Mouse (Mus musculus): ENCODE data around the gene Zbtb20.

Zbtb20 gene

DNA sequence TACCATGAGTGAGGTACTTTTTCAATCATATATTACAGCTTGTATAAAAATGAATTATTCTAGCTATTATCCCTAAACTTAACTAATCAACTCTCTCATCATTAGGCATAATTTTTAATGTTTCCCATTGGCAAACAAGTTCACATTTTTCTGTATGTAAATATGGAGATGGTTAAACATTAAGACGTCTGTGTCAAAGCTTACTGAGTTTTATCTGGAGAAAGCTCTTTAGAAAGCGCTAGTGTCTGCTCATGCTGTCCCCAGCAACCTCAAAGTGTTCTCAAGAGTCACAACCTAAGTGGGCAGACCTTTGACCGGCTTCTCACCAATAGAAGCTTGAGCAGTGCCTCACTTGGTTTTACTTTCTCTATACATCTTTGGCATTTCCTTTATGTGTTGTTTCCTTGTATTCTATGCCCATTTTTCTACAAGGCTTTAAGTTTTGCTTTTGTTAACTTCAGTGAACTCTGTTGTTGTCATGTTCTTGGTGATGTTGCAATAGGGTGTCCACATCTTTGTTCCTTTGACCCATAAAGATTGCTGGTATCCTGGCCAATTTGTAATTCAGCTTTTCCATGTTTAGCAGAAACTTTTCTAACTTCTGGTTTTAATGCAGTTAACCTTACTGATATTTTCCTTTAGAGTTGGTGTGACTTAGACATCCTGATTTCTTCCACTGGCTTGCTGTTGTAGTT, 522.1 kb downstream of the Zbtb20 start:
- DNase-seq (ENCODE audit: low spot score): peak; percentile 90

DNA sequence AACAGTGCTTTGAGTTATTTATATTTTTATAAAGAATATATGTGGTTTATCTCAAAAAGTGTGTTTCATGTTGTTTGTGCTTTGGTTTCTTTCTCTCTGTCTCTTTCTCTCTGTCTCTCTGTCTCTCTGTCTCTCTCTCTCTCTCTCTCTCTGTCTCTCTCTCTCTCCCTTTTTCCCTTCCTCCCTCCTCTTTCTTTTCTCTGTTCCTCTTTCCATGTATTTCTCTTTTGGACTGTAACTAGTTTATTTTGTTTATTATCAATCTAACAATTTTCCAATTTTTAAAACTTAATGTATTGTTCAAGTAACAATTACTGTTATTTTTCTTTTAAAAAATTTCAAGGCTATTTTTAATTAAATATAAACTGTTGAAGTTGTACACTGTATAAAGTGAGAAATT, 523.7 kb downstream of the Zbtb20 start:
- DNase-seq (ENCODE audit: low spot score): no peak

DNA sequence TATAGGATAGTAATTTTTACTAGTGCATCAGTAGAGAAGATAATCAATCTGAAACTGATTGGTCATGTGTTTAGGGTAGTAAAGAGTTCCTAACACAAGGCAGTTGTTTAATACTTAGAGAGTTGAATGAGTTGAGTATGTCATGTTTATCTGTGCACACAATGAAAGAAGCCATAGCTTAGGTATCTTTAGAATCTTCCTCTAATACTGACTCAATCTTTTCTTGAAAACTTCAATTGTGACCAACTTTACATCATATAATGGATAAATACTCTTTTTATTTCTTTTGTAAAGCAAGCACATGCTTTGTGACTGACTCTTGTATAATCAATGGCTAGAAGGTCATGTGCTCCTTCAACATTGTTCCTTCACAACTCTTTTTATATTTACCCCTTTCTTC, 524.4 kb downstream of the Zbtb20 start:
- no peak for DNase-seq (ENCODE audit: low spot score)

DNA sequence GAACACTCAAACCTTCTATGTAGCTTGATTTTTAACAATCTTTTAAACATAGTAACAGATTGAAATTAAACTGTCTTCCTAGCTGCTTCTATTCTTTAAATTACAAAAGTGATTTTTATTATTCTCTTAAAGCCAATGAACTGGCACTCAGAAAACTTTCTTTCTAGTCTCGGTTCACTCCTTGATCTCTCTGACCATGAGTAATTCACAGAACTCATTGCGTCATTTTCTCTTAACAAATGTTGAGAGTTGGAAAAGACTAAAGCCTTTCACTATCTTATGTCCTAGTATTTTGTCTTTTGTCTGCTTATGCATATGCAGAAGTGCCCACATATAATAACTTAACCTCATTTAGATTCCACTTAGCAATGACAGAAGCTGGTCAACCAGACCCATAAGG, 525.3 kb downstream of the Zbtb20 start:
- peak; percentile 58 for DNase-seq (ENCODE audit: low spot score)

DNA sequence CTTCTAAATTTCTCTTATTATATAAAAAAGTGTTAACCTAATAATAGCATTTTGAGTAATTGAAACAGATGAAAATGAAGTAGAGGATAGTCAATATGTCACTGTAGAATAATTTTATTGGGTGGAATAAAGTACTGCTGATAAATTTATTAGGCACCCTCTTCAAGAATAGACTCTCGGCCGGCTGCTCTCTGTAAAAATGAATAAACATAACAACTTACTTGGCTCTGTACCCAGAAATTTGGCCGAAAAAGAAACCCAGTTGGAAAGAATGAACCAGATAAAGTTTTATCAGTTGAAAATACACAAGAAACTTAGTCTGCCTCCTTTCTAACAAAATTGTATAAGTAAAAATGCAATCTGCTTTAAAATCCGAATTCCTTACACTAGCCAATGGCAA, 527.2 kb downstream of the Zbtb20 start:
- peak; percentile 65 for DNase-seq (ENCODE audit: low spot score)

DNA sequence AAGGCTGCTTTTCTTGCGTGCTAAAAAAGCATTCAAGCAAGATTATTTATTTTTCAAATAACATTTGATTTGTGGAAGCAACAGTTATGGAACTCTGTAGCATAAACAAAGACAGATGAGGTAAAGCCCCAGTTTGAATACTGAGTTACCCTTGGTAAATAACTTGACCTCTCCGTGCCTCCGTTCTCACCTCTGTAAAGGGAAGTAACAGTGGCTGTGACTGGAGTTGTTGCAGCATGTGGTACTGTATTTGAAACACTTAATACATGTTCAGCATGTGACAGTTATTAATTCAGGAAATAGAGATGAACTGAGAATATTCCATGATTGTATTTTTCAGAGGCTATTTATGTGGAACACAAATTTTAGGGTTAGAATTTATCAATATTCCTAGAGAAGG, 529.4 kb downstream of the Zbtb20 start:
- DNase-seq (ENCODE audit: low spot score): no peak

DNA sequence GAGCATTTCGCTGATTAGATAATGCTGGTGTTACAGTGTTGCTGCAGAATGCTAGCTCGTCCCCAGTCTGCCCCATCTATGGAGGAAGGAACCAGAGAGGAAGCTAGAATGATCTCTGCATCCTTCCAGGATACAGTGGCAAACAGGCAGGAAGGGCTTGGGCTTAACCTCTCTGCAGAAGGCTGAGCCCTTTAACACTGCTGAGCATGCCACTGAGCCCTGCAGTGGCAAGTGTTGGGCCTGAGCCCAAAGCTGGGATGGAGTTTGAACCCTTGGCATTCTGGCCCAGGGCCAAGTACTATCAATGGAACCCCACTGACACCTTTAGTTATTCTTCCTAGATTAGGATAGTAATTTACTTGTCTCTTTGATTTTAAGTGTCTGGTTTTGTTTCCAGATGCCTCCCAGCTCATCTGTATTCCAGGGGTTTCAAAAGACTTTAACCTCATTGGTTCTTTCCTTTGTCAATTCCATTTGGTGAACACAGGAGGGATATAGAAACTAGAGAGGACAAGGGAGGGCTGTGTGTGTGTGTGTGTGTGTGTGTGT, 532.0 kb downstream of the Zbtb20 start:
- DNase-seq (ENCODE audit: low spot score): no peak

DNA sequence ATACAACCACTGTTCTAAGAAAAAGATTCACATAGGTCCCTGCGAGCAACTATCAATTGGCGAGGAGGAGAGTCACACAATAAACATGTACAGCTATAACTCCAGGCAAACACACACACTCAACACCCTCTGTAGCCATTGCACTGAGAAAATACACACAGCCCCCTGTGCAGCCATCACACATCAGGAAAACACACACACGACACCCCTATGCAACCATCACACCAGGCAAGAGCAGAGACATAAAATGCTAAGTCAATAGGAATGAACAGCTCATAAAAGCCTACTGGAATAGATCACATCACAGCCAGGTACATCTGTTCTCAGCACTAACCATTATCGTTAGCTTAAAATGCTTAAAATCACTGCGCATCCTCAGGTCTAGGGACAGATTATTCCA, 532.9 kb downstream of the Zbtb20 start:
- DNase-seq (ENCODE audit: low spot score): no peak

DNA sequence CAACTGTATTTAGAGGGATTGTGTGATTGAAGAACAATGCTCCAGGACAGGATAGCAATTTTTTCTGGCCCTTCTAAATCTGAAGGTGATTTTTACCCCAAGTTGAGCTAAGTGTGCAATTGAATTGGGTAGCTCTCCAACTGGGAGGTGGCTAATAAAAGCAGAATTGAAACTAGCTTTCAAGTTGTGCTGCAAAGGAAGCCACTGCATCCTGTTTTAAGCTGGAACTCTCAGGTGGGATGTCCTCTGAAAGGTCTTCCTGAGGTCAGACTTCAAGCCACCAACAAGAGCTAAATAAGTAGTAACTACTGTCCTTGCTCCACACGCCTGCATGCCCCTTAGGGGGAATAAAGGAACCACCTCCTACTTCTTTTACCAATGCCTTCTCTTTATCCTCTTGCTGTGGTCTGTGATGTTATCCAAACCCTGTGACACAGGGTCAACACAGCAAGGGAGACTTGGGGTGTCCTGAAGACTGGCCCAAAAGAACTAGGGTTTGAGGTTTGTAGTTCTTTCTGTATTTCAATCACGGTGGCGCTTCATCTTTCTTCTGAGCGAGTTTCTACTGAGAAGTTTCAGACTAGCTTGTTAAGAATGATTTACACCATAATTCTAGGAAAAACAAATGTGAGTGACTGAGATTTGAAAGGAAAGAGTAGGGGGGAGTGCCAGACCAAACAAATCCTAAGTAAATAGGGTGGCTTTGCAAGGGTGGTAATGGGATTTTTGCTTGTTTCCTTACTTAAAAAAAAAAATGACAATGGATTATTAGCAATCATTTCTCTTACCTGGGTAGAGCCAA, 533.6 kb downstream of the Zbtb20 start:
- DNase-seq (ENCODE audit: low spot score): no peak

DNA sequence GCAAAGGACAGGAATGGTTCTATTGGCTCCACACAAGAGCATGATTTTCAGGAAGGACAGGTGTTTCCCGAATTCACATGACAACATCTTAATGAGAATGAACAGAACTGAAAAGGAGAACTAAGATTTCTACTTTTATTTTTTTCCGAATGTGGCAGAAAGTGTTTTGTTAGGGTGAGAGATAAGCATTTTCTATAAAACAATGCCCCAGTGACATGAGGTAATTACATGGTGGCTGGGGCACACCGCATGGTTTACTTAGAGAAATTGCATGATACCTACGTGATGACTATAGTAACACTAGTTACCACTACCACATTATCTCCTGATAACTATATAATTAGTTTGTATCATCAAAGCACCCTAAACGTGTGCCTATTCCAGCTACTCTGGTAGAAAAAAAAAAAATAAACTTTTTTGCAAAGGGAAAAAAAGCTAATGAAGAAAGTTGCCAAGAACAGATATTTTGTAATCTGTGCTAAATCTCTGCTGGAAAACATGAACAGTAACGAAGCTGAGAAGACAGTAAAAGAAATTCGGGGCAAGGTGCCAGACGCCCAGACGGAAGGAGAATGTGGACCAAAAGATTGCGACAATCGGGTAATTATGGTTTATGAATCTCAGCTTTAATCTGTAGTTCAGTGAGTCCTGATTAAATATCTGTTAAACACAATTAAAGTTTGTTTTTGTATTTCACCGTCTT, 534.4 kb downstream of the Zbtb20 start:
- DNase-seq (ENCODE audit: low spot score): peak; percentile 85

DNA sequence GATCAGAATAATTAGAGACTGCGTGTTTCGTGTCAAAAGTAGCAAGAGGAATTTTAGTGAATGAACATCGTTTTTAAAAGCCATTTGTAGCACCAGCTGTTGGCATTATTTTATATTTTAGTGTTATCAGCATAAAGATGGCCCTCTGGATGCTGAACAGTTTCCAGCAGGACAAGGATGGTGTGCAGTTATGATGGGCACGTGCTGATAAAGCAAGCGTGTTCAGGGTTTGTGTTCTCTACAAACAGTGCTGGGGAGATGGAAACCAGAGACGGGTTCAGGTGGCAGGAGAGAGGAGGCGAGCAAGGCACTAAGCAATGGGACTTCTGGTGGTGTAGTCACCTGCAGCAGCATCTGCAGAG, 534.9 kb downstream of the Zbtb20 start:
- DNase-seq (ENCODE audit: low spot score): no peak

DNA sequence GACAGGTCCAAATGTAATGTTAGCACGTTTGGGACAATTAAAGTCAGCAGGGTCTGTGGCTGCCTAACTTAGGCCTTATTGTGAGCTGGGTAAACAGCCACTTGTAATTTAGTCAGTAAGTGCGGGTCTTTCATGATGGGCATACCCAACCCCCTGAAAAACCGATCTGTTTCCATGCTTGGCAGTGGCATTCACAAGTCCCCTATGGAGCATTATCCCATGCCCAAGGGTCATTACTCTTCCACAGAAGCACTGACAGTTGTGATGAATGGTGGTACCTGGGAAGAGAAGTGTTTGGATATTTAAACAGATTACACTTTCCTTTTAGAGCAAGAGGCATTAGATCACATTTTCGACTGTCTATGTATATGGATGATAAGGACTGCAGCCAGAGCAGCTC, 540.2 kb downstream of the Zbtb20 start:
- no peak for DNase-seq (ENCODE audit: low spot score)

DNA sequence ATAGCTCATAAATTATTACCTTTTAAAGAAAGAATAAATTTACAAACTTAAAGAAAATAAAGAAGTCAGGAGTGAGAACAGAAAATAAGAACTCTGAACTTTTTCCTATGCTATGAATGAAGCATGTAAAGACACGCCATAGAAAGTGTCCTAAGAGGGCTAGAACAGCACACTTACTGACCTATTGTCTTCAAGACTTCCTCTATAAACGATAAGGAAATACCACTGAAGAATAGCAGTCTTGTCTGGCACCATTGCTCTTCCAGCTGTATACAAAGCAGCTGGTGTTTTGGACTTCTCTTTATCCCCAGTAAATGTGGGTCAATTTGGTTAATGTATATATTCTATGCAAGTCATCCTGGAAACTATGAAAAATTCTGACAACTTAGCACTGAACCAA, 544.2 kb downstream of the Zbtb20 start:
- no peak for DNase-seq (ENCODE audit: low spot score)

DNA sequence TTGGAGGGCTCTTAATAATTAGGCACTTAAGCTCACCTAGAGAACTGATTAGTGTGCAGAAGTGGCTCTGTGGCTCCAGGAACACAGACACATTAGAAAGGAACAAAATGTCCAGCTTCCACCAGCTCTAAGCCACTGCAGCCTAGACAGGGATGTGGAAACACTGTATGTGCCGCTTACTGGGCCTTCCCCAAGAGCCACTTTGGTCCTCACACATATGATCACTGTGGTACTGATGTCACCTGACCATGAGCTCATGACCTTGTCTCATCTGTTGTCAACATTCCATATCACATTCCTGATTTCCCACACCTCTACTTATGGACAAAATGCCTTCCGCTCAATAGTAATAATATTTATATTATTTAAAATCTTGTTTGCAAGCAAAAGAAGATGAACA, 553.3 kb downstream of the Zbtb20 start:
- DNase-seq (ENCODE audit: low spot score): no peak

DNA sequence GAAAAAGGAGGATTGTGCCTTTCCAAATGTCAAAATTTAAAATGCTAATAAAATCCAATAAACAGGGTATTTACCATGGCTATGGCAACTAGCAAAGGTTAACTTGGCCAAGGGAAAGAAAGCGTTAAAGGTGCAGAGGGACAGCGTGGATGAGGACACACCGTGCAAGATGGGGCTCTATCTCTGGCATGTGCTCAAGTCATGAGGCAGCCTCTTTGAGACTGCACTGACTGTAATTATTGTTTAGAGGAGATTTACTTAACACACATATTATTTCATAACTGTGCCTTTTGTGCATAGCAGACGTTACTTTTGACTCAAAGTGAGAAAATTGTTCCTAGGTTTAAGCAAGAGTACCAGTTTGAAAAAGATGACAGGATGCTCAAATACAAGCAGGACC, 554.3 kb downstream of the Zbtb20 start:
- DNase-seq (ENCODE audit: low spot score): peak; percentile 32

DNA sequence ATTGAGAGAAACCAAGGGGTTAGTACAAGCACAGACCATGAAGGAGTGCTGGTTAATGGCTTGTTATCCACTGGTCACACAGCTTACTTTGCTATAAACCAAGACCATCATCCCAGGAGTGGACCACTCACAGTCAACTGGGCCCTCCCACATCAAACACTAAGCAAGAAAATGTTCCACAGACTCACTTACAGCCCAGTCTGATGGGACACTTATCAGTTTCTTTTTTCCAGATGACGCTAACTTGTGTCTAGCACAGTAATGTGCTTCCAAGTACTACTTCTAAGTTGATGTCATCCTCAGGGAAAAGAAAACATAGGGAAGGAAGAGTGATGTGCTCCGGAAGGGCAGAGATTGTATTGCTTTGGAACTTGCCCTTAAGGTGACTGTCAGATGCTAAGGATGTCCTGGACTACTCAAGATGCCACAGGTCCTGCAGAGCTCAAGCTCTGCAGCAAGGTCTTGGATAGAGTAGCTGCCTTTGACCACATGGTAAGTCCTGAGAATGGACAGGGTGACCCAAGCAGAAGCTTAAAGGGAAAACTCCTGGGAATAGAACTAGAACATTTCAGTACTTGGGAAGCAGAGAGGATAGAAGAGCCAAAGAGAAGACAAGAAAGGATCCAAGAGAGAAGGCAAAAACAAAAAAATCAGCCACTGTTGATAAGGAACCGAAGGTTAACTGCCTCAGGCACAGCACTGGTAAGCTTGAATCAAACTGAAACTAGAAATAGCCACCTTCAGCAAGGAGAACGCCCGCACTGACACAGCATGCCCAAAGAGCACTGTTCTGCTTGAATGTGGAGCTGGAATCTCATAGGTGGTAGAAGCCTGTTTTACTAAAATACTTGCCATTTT, 556.1 kb downstream of the Zbtb20 start:
- DNase-seq (ENCODE audit: low spot score): no peak

DNA sequence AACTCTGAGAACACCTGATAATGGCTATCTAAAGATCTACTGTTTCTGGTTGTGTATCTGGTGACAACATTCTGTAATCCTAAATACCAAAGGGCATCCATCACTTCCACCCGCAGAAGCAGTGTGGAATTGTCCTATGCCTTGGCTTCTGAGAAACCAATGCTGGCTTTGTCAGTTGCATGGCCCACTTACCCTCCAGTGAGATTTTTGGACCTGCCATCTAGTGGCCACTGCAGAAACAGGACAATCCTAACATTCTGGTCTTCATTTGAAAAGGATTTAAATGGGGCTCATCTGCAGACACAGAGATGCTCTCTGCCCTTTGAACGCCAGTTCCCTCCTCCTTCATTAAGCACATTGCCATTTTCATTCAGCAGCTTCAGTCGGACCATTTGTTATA, 559.3 kb downstream of the Zbtb20 start:
- peak; percentile 52 for DNase-seq (ENCODE audit: low spot score)

DNA sequence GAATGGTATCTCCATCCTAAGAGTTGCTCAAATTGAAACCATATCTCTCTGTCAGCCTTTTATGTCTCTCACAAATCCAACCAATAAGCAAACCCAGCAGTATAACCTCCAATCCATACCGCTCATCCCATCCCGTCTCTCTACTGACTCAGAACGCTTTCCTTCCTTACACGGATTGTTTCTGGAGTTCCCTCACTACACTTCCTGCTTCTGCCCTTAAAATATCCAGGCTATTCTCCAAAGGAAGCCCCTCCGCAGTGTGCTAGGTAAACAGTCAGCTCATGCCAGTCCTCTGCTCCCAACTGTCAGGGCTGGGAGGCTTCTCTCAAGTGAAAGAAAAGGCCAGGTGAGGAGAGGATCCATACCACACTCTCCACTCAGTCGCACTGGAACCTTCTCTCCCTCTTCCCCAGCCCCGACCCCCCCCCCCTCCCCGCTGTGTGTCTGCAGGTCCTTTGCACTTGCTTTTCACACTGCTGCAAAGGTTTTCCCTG, 563.2 kb downstream of the Zbtb20 start:
- DNase-seq (ENCODE audit: low spot score): no peak

DNA sequence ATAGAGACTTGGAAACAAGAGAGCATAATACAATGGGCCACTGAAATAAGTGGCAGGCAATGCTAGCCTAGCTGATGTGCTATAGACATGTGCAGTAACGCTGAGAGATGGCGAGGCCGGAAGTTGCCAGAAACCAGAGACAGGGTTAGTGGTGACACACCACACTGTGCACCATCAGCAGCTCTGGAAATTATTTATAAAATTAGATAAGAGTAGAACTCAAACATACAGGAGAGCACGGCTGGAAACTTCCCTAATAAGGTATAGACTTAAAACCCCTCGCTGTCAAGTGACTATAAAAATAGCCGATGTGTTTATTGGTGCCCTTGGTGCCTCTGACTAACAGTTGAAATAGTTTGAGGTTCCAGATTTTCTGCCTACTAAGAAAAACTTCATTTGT, 565.7 kb downstream of the Zbtb20 start:
- no peak for DNase-seq (ENCODE audit: low spot score)

DNA sequence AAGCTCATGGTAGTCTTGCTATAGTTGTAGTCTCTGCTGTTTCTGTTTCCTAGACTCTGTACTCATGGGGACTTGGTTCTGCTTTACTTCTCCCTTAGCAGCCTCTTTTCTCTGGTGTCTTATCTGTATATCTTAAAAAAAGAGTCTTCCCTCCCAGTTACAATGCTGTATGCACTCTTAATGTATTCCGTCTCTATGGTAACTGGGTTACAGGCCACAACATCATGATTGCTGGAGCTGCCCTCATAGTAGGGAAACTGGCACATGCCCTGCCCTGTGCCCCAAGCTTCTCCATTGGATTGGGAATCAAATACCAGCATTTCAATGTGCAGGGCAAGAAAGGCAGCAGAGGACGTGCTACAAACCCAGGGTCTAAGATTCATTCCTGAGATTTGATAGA, 567.4 kb downstream of the Zbtb20 start:
- DNase-seq (ENCODE audit: low spot score): no peak

DNA sequence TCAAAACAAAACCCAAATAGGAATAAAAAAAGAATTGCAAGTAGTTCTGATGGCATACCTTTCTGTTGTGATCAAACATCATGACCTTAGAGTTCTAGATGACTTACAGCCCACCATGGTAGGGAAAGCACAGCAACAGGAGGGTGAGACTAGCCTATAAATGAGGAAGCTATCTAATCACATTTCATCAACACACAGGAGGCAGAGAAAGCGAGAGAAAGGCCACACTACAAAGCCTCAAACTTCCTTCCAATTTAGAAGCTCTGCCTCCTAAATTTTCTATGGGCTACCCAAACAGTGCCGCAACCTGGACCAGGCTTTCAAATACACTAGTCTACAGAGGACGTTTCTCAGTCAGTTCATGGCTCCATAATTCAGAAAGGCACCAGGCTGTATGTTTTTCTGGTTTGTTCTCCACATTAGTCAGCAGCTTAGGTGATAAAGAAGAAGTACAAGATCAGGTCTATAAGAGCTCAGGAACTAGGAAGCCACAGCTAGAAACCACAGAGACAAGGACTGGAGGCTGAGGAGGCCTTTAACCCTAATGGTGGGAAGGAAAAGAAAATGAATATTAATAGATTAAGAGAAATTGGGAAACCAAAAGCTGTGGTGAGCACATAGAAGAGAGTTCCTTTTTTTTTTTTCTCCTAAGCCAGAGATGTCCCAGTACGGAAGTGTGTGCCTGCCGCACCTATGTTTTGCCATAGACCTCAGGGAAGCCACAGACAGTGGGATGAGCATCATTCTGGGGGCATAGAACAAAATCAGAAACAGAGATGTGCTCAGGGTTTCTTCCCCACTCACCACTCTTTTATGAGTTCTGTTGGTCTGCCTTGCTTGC, 572.7 kb downstream of the Zbtb20 start:
- DNase-seq (ENCODE audit: low spot score): no peak
